Mouse (Mus musculus) ovary, adult 2 months (tissue): ENCODE results near the gene Prpf3. TPM values are rescaled to one million over a fixed set of nuclear protein-coding genes. Genes with fewer than 3 reads are reported as not detected.

Source experiments
- polyA plus RNA-seq: library from polyadenylated mRNA; depleted of rRNA; stranded (reverse); fragments of >200 nt; gene quantifications from 2 replicates; pipeline ENCODE4 v1.2.3, GENCODE M21; 2012; rRNA removed

Prpf3 gene
- polyA plus RNA-seq, result 4.6 and 6.4 TPM in 2 replicates

DNA sequence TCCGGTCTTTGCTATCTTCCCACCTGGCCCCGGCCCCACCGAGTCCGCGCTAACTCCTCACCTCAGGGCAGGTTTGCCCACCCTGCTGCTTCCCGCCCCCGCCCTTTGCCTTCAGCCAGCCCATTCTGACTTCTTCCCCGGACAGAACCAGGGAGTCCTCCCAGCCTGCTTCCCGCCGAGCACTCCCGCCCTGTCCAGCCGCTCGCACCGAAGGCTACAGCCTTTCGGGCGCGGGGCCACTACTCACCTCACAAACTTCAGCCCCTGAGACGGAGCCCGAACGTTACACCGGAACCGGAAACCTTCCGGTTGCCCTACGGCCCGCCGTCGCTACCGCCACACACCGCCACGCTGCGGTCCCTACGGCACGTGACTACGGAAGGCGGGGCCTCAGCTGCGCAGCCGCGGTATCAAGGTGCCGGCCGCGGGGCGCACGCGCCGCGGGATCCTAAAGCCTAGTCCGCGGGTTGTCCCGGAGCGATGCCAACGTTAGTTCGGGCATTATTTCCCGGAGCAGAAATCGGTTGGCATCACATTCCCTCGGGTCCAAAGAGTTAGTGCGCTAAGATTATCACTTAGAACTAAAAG is at the start of gene Prpf3:
Prpf3 (minus strand) TSS at position 384 of the 588 bp plus-strand sequence.

DNA sequence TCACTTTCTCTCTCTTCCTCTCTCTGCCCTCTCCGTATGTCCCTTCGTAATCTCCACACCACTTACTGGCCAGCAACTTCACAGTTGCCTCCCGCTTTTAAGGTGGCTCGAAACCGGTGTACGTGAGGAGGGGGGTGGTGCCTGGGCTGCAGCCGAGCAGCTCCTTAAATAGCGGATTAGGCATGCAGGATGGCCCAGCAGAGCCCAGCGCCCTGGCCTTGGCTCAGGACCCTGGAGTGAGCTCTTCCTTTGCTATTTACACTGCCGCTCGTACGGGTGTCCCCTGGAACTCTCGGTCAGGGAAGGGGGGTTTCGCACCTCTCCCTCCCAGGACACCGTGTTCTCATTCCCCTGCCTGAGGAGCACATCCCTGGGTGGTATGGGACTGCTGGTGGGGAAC is 48.9 kb upstream of the Prpf3 start, which contains the start of gene Car14:
Car14 (minus strand) TSS at position 124 of the 400 bp plus-strand sequence.

GRCm38 (mm10) chr3:95893606-95894316 is 38.1 kb upstream of the Prpf3 start, which contains the start of gene Aph1a:
TSS of gene Aph1a (plus strand) at chr3:95893969.

DNA sequence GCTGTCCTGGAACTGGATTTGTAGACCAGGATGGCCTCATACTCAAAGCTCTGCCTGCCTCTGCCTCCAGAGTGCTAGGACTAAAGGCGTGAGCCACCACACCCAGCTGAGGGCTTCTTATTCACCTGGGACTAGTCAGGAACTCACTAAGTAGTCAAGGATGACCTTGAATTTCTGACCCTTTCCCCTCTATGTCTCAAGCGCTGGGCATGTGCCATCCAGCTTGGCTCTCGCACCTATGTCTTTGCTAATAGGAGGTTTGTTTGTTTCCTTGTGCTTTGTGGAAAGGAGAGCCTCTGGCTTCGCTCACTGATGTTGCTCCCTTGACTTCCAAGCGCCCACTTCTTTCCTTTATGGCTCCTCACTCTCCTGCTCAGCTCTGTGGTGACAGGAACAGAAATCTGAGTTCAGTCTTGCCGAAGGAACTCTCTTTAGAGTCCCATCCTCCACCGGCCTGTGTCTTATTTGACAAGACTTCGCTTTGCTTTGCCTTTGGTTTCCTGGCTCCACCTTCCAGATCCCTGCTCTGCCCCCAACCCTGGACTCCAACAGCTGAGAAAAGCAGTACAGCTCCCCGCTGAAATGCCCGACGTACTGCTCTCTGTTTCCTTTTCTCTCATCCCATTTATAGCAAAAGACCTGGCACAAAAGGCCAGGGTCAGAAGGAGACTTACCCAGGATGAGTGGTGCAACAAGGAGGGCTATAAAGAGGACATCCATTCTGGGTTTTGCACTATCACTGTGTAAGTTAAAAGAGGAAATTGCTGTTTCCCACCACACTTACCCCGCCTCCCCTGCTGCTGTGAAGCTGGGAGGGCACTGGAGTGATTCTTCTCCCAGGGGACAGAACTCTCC is 35.8 kb upstream of the Prpf3 start, which contains the start of gene BC028528:
BC028528 (minus strand) TSS at position 795 of the 855 bp plus-strand sequence.

DNA sequence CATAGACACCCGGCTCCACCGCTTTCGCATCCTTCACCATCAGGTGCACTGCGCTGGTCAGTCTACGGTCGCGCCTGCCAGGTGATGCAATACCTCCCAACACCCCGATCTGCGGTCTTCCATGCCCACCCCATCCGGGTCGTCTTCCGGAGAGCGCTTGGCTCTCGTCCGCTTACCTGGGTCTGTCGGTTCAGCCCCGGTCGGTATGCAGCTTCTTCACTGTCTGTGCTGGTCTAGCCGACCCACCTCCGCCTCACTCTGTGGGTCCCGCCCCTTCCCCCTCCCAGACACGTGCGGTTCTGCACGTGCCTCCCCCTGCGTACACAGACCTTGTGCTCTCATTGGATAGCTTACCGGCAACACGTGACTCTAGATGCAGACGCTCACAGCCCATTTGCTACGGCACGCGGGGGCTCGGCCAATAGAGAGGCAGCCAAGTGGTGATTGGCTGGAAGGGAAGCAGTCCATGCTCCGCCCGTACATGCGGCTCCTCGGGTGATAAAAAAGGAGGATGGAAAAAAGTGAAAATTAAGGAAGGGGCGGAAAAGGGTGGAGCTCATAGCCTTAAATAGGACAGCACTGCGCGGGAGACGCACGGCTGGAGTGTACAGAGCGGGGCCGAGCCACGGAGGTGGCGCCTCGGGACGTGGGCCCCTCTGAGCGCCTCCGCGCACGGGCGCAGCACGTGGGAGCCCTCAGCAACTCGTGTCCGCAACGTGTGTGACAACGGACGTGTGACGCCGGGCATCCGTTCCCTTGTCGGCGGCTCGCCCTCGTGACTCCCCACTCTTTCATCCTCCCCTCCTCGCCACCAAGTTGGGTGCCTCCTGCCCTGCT is 26.5 kb upstream of the Prpf3 start, which contains the start of gene Ciart:
Ciart (minus strand) TSS at position 273 of the 837 bp plus-strand sequence.

GRCm38 (mm10) chr3:95871392-95871867 is 15.7 kb upstream of the Prpf3 start, which contains the start of gene Mrps21:
TSS of gene Mrps21 (minus strand) at chr3:95871519.

DNA sequence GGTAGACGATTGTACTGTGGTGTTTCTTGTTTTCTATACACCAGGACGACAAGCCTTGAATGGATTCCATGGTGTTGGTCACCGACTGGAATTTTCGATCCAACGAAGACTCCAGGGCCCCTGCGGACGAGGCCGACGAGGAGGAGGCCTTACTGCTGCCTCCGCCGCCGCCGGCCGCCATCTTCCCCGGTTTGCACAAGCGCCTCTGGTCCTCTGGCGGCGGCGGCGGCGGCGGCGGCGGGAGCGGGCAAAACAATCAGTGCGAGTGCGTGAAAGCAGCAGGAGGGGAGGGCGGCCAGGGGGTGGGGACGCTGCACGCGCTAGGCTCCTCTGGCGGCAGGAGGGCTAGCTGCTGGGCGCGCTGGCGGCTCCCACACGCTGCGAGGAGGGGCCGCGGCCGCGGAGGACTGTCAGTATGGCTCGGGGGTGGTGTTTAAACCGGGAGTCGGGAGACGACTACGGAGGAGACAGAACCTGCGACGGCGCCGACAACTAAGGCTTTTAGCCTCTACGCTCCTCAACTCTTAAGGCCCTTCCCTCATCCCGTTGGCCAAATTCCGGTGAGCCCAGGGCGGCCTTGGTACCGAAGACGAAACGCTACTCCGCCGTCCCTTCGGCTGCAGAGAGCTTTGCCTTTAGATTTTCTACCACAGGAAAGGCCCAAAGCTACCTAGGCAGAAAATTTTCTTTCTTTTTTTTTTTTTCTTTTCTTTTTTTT is 37.0 kb downstream of the Prpf3 start, which contains the start of gene Rprd2:
Rprd2 (minus strand) TSS at position 293 of the 718 bp plus-strand sequence.

Other genes with a start within 250 kb of the Prpf3 start
- 5.8 and 6.5 TPM in 2 replicates for gene Ensa, start 230.9 kb downstream of the Prpf3 start, polyA plus RNA-seq
- gene Mcl1, start 197.1 kb downstream of the Prpf3 start, polyA plus RNA-seq, result 109 and 292 TPM in 2 replicates
- 7.8 and 8.3 TPM in 2 replicates for gene Adamtsl4, start 168.0 kb downstream of the Prpf3 start, polyA plus RNA-seq
- gene Ecm1, start 116.3 kb downstream of the Prpf3 start, polyA plus RNA-seq, result 220 and 471 TPM in 2 replicates
- 31.3 and 36.9 TPM in 2 replicates for gene Tars2, start 95.7 kb downstream of the Prpf3 start, polyA plus RNA-seq
- gene Rprd2, start 37.0 kb downstream of the Prpf3 start, polyA plus RNA-seq, result 12.0 and 16.6 TPM in 2 replicates
- 47.9 and 63.9 TPM in 2 replicates for gene Mrps21, start 15.6 kb upstream of the Prpf3 start, polyA plus RNA-seq
- gene Ciart, start 26.4 kb upstream of the Prpf3 start, polyA plus RNA-seq, result 9.5 and 9.7 TPM in 2 replicates
- gene BC028528, start 36.1 kb upstream of the Prpf3 start, polyA plus RNA-seq, result 5.2 and 8.0 TPM in 2 replicates
- gene Aph1a, start 38.1 kb upstream of the Prpf3 start, polyA plus RNA-seq, result 221 and 413 TPM in 2 replicates
- 70.9 and 98.2 TPM in 2 replicates for gene Car14, start 48.8 kb upstream of the Prpf3 start, polyA plus RNA-seq
- gene Anp32e, start 73.4 kb upstream of the Prpf3 start, polyA plus RNA-seq, result 18.5 and 26.0 TPM in 2 replicates
- gene Plekho1, start 140.1 kb upstream of the Prpf3 start, polyA plus RNA-seq, result 46.0 and 57.5 TPM in 2 replicates
- 2.9 and 3.2 TPM in 2 replicates for gene Vps45, start 202.6 kb upstream of the Prpf3 start, polyA plus RNA-seq
- 22.1 and 34.9 TPM in 2 replicates for gene Otud7b, start 248.6 kb upstream of the Prpf3 start, polyA plus RNA-seq